8 mouse cellular contexts compared by ENCODE assay signal in the genomic region with DNA sequence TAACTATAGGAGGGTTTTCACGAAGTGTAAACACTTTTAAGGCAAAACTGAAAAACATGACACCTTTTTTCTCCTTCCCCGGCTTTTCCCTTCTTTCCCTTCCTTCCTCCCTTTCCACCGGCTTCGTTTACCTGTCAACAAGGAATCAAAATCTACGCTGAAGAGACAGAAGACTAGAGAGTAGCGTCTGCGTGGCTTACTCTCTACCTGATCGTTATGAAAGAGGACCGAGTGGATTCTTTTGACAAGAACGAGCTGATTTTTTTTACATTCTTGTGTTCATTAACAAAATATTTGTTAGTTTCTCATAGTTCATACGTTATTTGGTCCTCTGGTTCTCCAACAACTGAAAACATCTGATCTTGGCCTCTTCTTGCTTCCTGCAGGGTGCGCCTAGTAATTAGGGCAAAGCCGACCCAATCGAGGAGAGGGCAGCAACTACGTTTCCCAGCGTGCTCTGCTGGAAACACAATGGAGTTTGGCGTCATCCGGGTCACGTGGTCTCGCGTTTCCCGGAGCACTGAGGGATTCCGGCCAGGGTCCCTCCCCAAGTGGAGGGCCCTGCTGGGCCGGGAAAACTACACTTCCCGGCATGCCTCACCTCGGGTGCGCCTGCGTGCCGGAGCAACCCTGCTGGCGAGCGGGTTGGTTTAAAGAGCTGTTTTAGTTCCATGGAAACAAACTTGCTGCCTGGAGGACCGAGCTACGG. TPM values are rescaled to one million over a fixed set of nuclear protein-coding genes. Genes with fewer than 3 reads are reported as not detected.
DNase-seq lines count a peak whose midpoint lies in the region; ATAC-seq and TF ChIP-seq lines count a peak whose summit lies in the region.

A gene (plus strand): TSS at position 526 of the 709 bp plus-strand sequence.

- H3K36me3 ChIP-seq in G1E (replicated peaks): no peaks in the 10 kb centered on the region
- no peaks in the 10 kb centered on the region for H3K36me3 ChIP-seq in neural tube, embryonic 15.5 days

- WGBS in lung, adult 2 months: 16% methylated on average over 33 of the region's 33 CpGs
- 17% methylated on average over 33 of the region's 33 CpGs for WGBS in neural tube, embryonic 15.5 days

- peak within 1 kb of the TSS; percentile 71 for H3K4me3 ChIP-seq in G1E (ENCODE audit: low read depth, low read length)
- H3K4me3 ChIP-seq in layer of hippocampus, adult 2 months: peak within 1 kb of the TSS; percentile 50
- peak within 1 kb of the TSS; percentile 57 for H3K4me3 ChIP-seq in lung, adult 2 months (replicated peaks; ENCODE audit: extremely low read depth, low read depth, low read length)
- H3K4me3 ChIP-seq in neural tube, embryonic 15.5 days (replicated peaks): peak within 1 kb of the TSS; percentile 56

- no peaks in the 10 kb centered on the region for H3K9me3 ChIP-seq in G1E (replicated peaks)
- no peaks in the 10 kb centered on the region for H3K9me3 ChIP-seq in neural tube, embryonic 15.5 days (replicated peaks)

- H3K4me1 ChIP-seq in G1E (ENCODE audit: insufficient read depth, low read depth, low read length): peaks cover 13% of the 10 kb centered on the region
- H3K4me1 ChIP-seq in lung, adult 2 months (ENCODE audit: control insufficient read depth, insufficient read depth, low read length): peaks cover 3% of the 10 kb centered on the region; the same call in 1 of the 2 replicates
- peaks cover 5% of the 10 kb centered on the region for H3K4me1 ChIP-seq in neural tube, embryonic 15.5 days

- no peaks in the 10 kb centered on the region; the same call in 1 of the 2 replicates for H3K27me3 ChIP-seq in G1E (ENCODE audit: insufficient read depth, low read length)
- no peaks in the 10 kb centered on the region for H3K27me3 ChIP-seq in neural tube, embryonic 15.5 days (replicated peaks)

- no peak; the same call in 1 of the 2 replicates for TF ChIP-seq POLR2A in lung, adult 2 months (IDR thresholded peaks at IDR 0.05; ENCODE audit: borderline replicate concordance, extremely low read depth, low read depth, low read length)

- ATAC-seq in G1E (ENCODE audit: extremely low read depth, insufficient number of reproducible peaks, low FRiP score, poor library complexity, severe bottlenecking): peak; percentile 92
- ATAC-seq in neural tube, embryonic 15.5 days (ENCODE audit: low FRiP score): peak; percentile 100

- peak within 1 kb of the TSS; percentile 49; the same call in 1 of the 2 replicates for H3K9ac ChIP-seq in neural tube, embryonic 15.5 days (replicated peaks)

- H3K4me2 ChIP-seq in neural tube, embryonic 15.5 days: peak within 1 kb of the TSS; percentile 88

- TF ChIP-seq CTCF in G1E (IDR thresholded peaks at IDR 0.05; ENCODE audit: low read depth, low read length): no peak
- TF ChIP-seq CTCF in layer of hippocampus, adult 2 months (conservative IDR thresholded peaks at IDR 0.05): peak; percentile 34
- peak; percentile 14; the same call in 1 of the 2 replicates for TF ChIP-seq CTCF in lung, adult 2 months (IDR thresholded peaks at IDR 0.05; ENCODE audit: insufficient read depth, low read length)

- peak within 1 kb of the TSS; percentile 68 for H3K27ac ChIP-seq in layer of hippocampus, adult 2 months
- no peak within 1 kb of the TSS for H3K27ac ChIP-seq in neural tube, embryonic 15.5 days (replicated peaks)

- peak; percentile 64 for DNase-seq in G1E (ENCODE audit: low spot score)
- peak; percentile 97 to 99 for DNase-seq in cerebellum, adult 18-20 months
- DNase-seq in forelimb bud, embryonic 11.5 days (ENCODE audit: low read depth, low spot score): peak; percentile 98
- peak; percentile 97 for DNase-seq in heart, postnatal 4 days
- peak; percentile 98 for DNase-seq in layer of hippocampus, adult 2 months (ENCODE audit: low spot score in 2 of 2)
- DNase-seq in lung, adult 2 months: peak; percentile 96
- DNase-seq in testis, postnatal 10 days (ENCODE audit: low spot score): peak; percentile 96

RNA-seq across cellular contexts. Expression of the gene that starts here (rescaled TPM):
- total RNA-seq in G1E (2014; fragmentation: Nextera tagmentation) (2.0 TPM in 1 of 2 replicates, not detected in the other), G1E (2017) (0.17 and 0.55 TPM in 2 replicates)
- polyA plus RNA-seq in G1E (2012): not detected in 2 replicates
- total RNA-seq in heart, postnatal 4 days (2021): under 1 TPM; 0.21 to 0.50 TPM
- total RNA-seq in layer of hippocampus, adult 2 months (2021): under 1 TPM; 0.20 to 0.22 TPM
- polyA plus RNA-seq in lung, adult 2 months (2012; rRNA removed): 0.09 and 0.25 TPM in 2 replicates
- 0.14 and 0.34 TPM in 2 replicates for polyA plus RNA-seq in neural tube, embryonic 15.5 days (2015; fragmentation: Nextera tagmentation; extraction: Ambion mirVana)

Comparison
In these comparisons a context has a peak if more than half of its experiments do, and no peak if none do; other contexts are left out.
1. Peak in DNase-seq in heart, postnatal 4 days; RNA of the gene not detected or under 1 TPM.
2. Peak in DNase-seq, H3K4me3 ChIP-seq and H3K27ac ChIP-seq in layer of hippocampus, adult 2 months; RNA of the gene not detected or under 1 TPM.
3. Peak in DNase-seq and H3K4me3 ChIP-seq in lung, adult 2 months; RNA of the gene not detected or under 1 TPM.
4. Peak in ATAC-seq, H3K4me3 ChIP-seq, H3K9ac ChIP-seq and H3K4me2 ChIP-seq in neural tube, embryonic 15.5 days; RNA of the gene not detected or under 1 TPM.